Mouse (Mus musculus) bone marrow, adult 2 months (tissue): ENCODE results near the gene Efnb1.

ENCODE experiments used
- CTCF ChIP-seq: fragments of 200-500 bp; IDR thresholded peaks from 2 replicates; pipeline ENCODE4 v1.5.1; 2011; ENCODE audit warnings: low read length, control low read depth; ENCODE audit not compliant: control insufficient read depth, insufficient read depth
- POLR2A ChIP-seq: fragments of 200-500 bp; IDR thresholded peaks from 2 replicates; pipeline ENCODE4 v1.6.1; 2011; ENCODE audit warnings: low read depth, mild to moderate bottlenecking, control low read depth, low read length, borderline replicate concordance; ENCODE audit not compliant: control insufficient read depth

DNA sequence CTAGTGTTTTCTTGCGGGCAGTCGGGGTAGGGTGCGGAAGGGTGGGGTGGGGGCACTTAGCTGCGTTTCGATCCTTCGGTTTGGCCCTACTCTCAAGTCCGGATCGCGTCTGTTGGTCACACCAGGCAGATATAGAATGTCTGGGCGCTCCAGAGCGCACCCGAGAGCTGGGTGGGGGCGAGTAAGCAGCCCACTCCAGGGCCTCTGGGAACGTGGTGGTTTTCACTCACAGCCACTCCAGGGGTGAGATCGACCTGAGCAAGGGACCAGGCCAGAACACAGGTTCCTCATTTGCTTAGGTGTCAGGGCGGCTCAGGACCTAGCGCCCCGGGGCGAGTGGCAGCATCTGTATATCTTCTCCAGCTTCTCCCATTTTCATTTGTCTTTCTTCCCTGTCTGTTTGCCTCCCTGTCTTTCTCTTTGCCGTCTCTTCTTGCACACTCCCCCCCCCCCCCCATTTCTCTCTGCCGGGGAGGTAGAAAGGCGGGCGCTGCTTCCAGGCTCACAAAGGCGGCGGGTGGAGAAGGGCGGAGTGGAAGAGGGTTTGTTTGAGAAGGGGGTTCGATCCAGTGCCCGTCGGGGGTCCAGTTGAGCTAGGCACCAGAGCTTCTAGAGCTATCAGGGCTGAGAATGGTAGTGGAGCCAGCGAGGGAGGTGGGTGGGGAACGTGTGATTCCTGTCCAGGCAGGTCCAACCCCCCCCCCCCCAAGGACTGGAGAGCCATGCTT is 1.4 kb downstream of the Efnb1 start:
- no peak for TF ChIP-seq CTCF
- no peak for TF ChIP-seq POLR2A
